Mouse (Mus musculus): ENCODE results near the gene Adgra1. TPM values are rescaled to one million over a fixed set of nuclear protein-coding genes. Genes with fewer than 3 reads are reported as not detected.

Adgra1 gene
- polyA plus RNA-seq, 1 experiment: 21.5 TPM

DNA sequence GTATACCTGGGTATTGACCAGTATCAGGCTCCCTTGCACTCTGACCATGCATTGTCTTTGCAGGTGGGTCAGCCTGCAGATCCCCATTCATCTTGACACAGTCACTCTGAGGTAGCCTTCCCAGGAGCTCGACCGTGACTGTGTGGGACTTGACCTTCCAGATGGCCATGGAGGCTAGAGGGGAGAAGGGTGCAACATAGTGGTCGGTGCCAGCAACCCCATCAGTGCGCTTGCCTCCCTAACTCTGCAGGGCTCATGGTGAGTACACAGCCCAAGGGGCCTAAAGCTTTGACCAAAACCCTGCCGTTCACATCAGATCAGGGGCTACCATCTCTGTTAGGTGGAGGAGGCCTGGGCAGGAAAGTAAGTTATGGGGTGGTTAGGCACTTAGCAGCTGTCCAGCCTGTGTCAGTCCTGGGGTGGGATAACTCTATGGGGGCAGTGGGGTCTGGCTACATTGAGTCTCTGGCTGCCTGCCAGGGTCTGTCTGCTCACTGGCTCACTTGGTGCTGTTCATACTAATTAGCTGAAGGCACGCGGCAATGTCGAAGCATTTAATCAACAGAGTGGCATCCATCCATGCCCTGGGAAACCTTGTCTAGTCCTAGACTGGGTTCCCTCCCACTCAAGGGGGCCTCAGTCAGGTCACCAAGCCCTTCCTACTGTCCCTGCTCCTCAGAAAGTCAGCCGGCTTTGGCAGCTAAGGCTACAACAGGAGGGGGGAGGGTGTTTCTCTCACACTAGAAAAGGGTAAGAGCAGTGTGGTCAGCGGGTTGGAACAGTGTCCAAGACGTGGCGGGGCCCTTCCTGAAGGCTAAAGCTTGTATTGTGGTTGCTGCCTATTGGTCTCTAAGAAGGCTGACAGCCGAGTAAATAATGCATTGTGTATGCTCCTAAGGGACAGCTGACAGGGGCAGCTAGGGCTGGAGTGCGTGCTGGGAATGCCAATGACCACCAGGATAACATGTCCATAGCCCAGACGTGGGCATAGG, 1.5 kb downstream of the Adgra1 start:
- H3K27ac ChIP-seq (ENCODE audit: insufficient read depth, low read length): no peak overlapping the region
- TF ChIP-seq POLR2A (IDR thresholded peaks at IDR 0.05; ENCODE audit: borderline replicate concordance, insufficient read depth, low read length) (no peak), CTCF (IDR thresholded peaks at IDR 0.05; ENCODE audit: borderline replicate concordance, insufficient read depth, low read depth, low read length) (no peak)
- H3K27me3 ChIP-seq (ENCODE audit: control insufficient read depth, insufficient read depth, low read length): no peaks in the 10 kb centered on the region
- 0 out of 2 replicates have a peak, but pooled peaks cover 6% of the 10 kb centered on the region for H3K4me1 ChIP-seq (ENCODE audit: control insufficient read depth, insufficient read depth, low read length)
- peak; percentile 26 to 32 for DNase-seq
- 62% methylated on average over 15 of the region's 15 CpGs for WGBS
- H3K4me3 ChIP-seq (replicated peaks; ENCODE audit: insufficient read depth, low read depth, low read length): peak overlapping the region; percentile 22

DNA sequence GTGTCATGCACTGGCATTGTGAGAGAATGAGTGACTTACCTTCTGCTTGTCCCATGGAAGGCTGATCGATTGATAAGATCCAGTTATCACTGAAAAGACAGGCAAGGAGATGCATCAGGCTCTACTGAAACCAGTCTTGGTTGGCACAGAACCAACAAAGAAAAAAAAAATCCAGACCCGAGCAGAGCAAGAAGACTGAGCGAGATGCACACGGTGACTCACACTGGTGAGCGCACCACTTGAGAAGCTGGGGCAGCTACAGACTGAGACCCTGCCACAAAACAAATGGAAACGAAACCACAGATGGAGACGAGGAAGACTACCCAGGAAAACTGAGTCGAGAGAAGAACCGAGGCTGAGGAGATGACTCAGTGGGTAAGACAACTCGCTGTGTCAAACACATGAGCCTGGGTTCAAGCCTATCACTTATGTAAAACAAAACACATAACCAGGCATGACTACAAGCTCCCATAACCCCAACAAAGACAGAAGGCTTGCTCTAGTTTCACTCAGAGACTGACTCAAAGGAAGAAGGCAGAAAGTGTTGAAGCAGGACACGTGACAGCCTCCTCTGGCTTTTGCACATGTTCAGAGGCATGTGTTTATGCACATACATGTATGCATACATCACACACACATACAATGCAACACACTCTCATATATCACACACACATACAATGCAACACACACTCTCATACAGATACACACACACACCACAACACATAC, 6.6 kb downstream of the Adgra1 start:
- TF ChIP-seq POLR2A (IDR thresholded peaks at IDR 0.05; ENCODE audit: borderline replicate concordance, insufficient read depth, low read length) (no peak), CTCF (IDR thresholded peaks at IDR 0.05; ENCODE audit: borderline replicate concordance, insufficient read depth, low read depth, low read length) (no peak)
- Histone ChIP-seq H3K27me3 (ENCODE audit: control insufficient read depth, insufficient read depth, low read length) (no peaks in the 10 kb centered on the region), H3K4me1 (ENCODE audit: control insufficient read depth, insufficient read depth, low read length) (peaks cover 3% of the 10 kb centered on the region; the same call in 1 of the 2 replicates), H3K27ac (ENCODE audit: insufficient read depth, low read length) (no peak overlapping the region), H3K4me3 (replicated peaks; ENCODE audit: insufficient read depth, low read depth, low read length) (no peak overlapping the region)
- 82% methylated on average over 11 of the region's 11 CpGs for WGBS
- no peak for DNase-seq

DNA sequence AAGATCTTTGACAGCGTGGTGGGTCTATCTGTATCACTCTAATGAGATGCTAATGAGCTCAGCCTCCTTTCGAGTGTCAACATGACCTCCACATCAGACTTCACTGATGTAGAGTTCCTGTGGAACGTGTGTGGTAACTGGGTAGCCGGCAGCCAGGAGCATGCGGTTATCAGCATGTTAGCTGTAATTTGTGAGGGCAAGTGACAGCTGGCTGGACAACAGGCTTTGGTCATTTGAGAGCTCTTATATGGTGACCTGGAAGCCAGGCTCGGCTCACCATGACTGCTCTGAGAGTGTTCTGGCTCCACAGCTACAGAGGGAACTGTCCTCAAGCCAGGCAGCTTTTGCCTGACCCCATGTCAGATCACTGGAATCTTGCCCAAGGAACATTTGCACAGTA, 8.4 kb downstream of the Adgra1 start:
- no peak for DNase-seq
- WGBS: 31% methylated on average over 6 of the region's 6 CpGs
- TF ChIP-seq CTCF (IDR thresholded peaks at IDR 0.05; ENCODE audit: borderline replicate concordance, insufficient read depth, low read depth, low read length) (no peak), POLR2A (IDR thresholded peaks at IDR 0.05; ENCODE audit: borderline replicate concordance, insufficient read depth, low read length) (no peak)
- no peak overlapping the region for H3K27ac ChIP-seq (ENCODE audit: insufficient read depth, low read length)
- no peak overlapping the region for H3K4me3 ChIP-seq (replicated peaks; ENCODE audit: insufficient read depth, low read depth, low read length)
- H3K4me1 ChIP-seq (ENCODE audit: control insufficient read depth, insufficient read depth, low read length): peaks cover 3% of the 10 kb centered on the region; the same call in 1 of the 2 replicates
- H3K27me3 ChIP-seq (ENCODE audit: control insufficient read depth, insufficient read depth, low read length): no peaks in the 10 kb centered on the region

DNA sequence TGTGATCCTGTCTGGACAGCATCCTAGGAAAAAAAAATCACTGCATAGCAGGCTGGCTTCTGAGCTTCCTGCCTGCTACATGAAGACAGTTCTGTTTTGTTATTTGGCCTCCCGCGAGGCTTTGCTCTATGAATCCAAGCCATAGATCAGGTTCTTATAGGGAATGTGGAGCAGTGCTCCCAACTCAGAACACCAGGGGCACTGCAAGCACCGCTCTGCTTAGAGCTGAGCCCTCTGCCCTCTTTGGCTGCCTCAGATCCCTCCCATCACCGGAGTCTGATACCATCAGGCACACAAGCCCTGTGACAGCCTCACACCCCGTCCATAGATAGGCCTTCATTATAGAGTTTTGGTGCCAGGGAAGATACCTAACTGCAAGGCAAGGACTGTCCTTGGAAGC, 9.2 kb downstream of the Adgra1 start:
- Histone ChIP-seq H3K27me3 (ENCODE audit: control insufficient read depth, insufficient read depth, low read length) (no peaks in the 10 kb centered on the region), H3K27ac (ENCODE audit: insufficient read depth, low read length) (no peak overlapping the region), H3K4me3 (replicated peaks; ENCODE audit: insufficient read depth, low read depth, low read length) (no peak overlapping the region), H3K4me1 (ENCODE audit: control insufficient read depth, insufficient read depth, low read length) (peaks cover 3% of the 10 kb centered on the region; the same call in 1 of the 2 replicates)
- 56% methylated on average over 5 of the region's 5 CpGs for WGBS
- no peak for DNase-seq
- TF ChIP-seq POLR2A (IDR thresholded peaks at IDR 0.05; ENCODE audit: borderline replicate concordance, insufficient read depth, low read length): no peak
- TF ChIP-seq CTCF (IDR thresholded peaks at IDR 0.05; ENCODE audit: borderline replicate concordance, insufficient read depth, low read depth, low read length): peak; percentile 23; the same call in 1 of the 2 replicates

DNA sequence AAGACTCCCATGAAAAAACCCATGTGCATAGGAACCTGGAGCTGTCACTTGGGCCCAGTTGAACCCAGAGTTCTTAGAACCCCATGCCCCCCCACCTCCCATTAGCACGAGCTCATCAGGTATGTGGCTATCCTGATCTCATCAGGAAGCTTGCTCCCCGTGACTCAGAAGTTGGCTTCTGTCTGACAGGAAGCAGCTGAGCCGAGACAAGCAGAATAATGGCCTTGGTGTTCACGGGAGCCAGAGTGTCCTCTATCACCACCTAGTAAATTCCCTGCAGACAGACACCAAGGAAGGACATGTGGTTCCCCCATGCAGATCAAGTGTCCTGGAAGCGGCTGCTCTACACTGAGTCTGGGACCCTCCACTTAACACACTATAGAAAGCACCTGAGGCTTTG, 9.8 kb downstream of the Adgra1 start:
- H3K27ac ChIP-seq (ENCODE audit: insufficient read depth, low read length): no peak overlapping the region
- peaks cover 3% of the 10 kb centered on the region; the same call in 1 of the 2 replicates for H3K4me1 ChIP-seq (ENCODE audit: control insufficient read depth, insufficient read depth, low read length)
- no peak for TF ChIP-seq CTCF (IDR thresholded peaks at IDR 0.05; ENCODE audit: borderline replicate concordance, insufficient read depth, low read depth, low read length)
- TF ChIP-seq POLR2A (IDR thresholded peaks at IDR 0.05; ENCODE audit: borderline replicate concordance, insufficient read depth, low read length): no peak
- no peak for DNase-seq
- H3K27me3 ChIP-seq (ENCODE audit: control insufficient read depth, insufficient read depth, low read length): no peaks in the 10 kb centered on the region
- H3K4me3 ChIP-seq (replicated peaks; ENCODE audit: insufficient read depth, low read depth, low read length): no peak overlapping the region
- 62% methylated on average over 5 of the region's 5 CpGs for WGBS

DNA sequence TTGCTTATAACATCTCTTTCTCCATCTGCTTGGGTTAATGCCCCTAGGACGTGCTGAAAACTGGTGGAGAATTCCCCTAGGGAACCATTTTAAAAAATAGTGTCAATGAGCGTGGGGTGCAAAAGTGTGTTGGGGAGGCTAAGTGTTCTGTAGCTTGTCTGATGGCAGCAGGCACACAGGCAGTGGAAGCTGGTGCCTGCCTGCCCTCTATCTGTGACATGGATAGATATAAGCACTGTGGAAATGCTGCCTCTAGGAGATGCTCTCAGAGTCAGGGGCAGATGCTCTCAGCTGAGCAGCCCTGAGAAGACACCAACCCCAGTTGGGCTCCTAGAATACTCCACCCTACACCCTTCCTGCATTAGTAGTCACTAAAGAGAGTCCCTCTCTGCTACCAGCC, 11.1 kb downstream of the Adgra1 start:
- WGBS: 89% methylated on average over 2 of the region's 2 CpGs
- DNase-seq: no peak

DNA sequence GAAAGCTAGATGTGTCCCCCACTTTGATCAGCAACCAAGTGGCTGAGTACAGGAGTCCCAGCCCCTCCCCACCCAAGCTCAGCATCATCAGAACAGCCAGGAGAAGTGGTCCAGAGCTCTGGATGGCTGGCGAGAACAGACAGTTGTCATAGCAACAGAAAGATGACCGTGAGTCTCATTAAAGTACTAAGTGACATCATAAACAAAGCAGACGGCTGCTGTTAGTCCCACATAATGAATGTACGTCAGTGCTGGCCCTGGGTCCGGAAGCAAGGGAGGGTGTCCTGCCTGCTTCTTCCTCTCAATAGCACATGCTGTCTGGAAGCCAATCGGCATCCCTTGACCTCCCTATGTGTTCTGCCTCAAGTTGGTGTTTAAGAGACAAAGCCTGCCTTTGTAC, 16.2 kb downstream of the Adgra1 start:
- TF ChIP-seq POLR2A (IDR thresholded peaks at IDR 0.05; ENCODE audit: borderline replicate concordance, insufficient read depth, low read length) (no peak), CTCF (IDR thresholded peaks at IDR 0.05; ENCODE audit: borderline replicate concordance, insufficient read depth, low read depth, low read length) (no peak)
- 41% methylated on average over 6 of the region's 6 CpGs for WGBS
- Histone ChIP-seq H3K4me3 (replicated peaks; ENCODE audit: insufficient read depth, low read depth, low read length) (no peak overlapping the region), H3K27me3 (ENCODE audit: control insufficient read depth, insufficient read depth, low read length) (no peaks in the 10 kb centered on the region), H3K27ac (ENCODE audit: insufficient read depth, low read length) (no peak overlapping the region), H3K4me1 (ENCODE audit: control insufficient read depth, insufficient read depth, low read length) (no peaks in the 10 kb centered on the region)
- DNase-seq: no peak

More for the DNA sequence above, 11.1 kb downstream of the Adgra1 start:
- TF ChIP-seq POLR2A (IDR thresholded peaks at IDR 0.05; ENCODE audit: borderline replicate concordance, insufficient read depth, low read length) (no peak), CTCF (IDR thresholded peaks at IDR 0.05; ENCODE audit: borderline replicate concordance, insufficient read depth, low read depth, low read length) (no peak)
- Histone ChIP-seq H3K27me3 (ENCODE audit: control insufficient read depth, insufficient read depth, low read length) (no peaks in the 10 kb centered on the region), H3K27ac (ENCODE audit: insufficient read depth, low read length) (no peak overlapping the region), H3K4me1 (ENCODE audit: control insufficient read depth, insufficient read depth, low read length) (peaks cover 3% of the 10 kb centered on the region; the same call in 1 of the 2 replicates), H3K4me3 (replicated peaks; ENCODE audit: insufficient read depth, low read depth, low read length) (no peak overlapping the region)

Measured in cerebellum, adult 2 months (tissue).